ENCODE assay signal across 15 mouse cellular contexts in the genomic region with DNA sequence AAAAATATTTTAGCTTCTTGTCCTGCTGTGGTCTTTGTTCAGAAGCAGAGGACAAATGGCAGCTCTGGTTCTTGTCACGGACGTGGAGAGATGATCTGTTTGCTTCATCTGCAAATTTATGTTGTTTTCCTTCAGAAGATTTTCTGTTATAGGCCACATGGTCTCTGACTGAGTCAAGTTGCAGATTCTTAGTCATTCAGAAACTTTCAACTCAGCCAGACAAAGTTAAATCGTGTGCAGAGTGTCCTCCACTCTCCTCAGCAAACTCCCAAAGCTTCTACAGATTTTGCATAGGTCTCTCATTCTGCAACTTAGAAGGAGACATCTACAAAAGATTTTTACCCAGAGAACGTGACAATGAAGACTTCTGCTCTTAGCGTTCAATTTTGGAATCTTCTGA. TPM values are rescaled to one million over a fixed set of nuclear protein-coding genes. Genes with fewer than 3 reads are reported as not detected.
"Had no signal": no experiment of that assay in that cellular context is flagged by ENCODE, and none has a peak within 500 bp of the region (broad histone marks: within the 10 kb centered on the region; RNA-seq: fewer than 3 reads in every experiment).

No protein-coding gene starts in this region.

- H3K9ac ChIP-seq: limb, embryonic 13.5 days; liver, embryonic 13.5 days had no signal

- H3K9me3 ChIP-seq: limb, embryonic 10.5 days; limb, embryonic 13.5 days; liver, embryonic 13.5 days had no signal

- H3K4me2 ChIP-seq: limb, embryonic 13.5 days; liver, embryonic 13.5 days; midbrain, embryonic 11.5 days had no signal

- H3K27me3 ChIP-seq: limb, embryonic 13.5 days; liver, embryonic 13.5 days had no signal

- H3K4me3 ChIP-seq: limb, embryonic 10.5 days; limb, embryonic 13.5 days; liver, embryonic 13.5 days had no signal

- H3K4me1 ChIP-seq: limb, embryonic 10.5 days; limb, embryonic 13.5 days; liver, embryonic 13.5 days had no signal

- H3K27ac ChIP-seq: limb, embryonic 10.5 days; limb, embryonic 13.5 days; liver, embryonic 13.5 days had no signal

- H3K36me3 ChIP-seq: limb, embryonic 10.5 days; limb, embryonic 13.5 days; liver, embryonic 13.5 days had no signal

- DNase-seq: kidney, adult 2 months; kidney, postnatal 10 days; kidney, postnatal 4 days; liver; liver, embryonic 13.5 days; lung, adult 2 months; lung, postnatal 14 days; lung, postnatal 4 days; midbrain, embryonic 14.5 days; thymus, postnatal 25 days had no signal

RNA-seq across cellular contexts. Expression of a gene that starts 49.0 kb away (rescaled TPM):
- total RNA-seq: layer of hippocampus, adult 18-20 months; midbrain, postnatal 0 days had no signal
- polyA plus RNA-seq: limb, embryonic 10.5 days; midbrain, embryonic 14.5 days had no signal
